Mouse (Mus musculus): ENCODE data around the gene Golga3. TPM values are rescaled to one million over a fixed set of nuclear protein-coding genes. Genes with fewer than 3 reads are reported as not detected.

Golga3 gene
- polyA plus RNA-seq (2012; ENCODE audit: low replicate concordance): 0.50 and 3.7 TPM in 2 replicates

GRCm38 (mm10) chr5:110176362-110177020 lies at the start of gene Golga3:
Gene Golga3 (plus strand): TSS chr5:110176701.

GRCm38 (mm10) chr5:110135293-110136086 lies 41.0 kb upstream of the Golga3 start, which contains the start of gene Chfr:
Gene Chfr (plus strand): TSS chr5:110135842.

GRCm38 (mm10) chr5:110230780-110231461 lies 54.4 kb downstream of the Golga3 start, which contains the start of gene Ankle2:
Gene Ankle2 (plus strand): TSS chr5:110231004.

GRCm38 (mm10) chr5:110269141-110270101 lies 92.9 kb downstream of the Golga3 start, which contains the start of gene Pgam5:
Gene Pgam5 (minus strand): TSS chr5:110269913.

Other genes with a start within 250 kb of the Golga3 start
- gene Zfp932, start 180.2 kb upstream of the Golga3 start, polyA plus RNA-seq (2012; ENCODE audit: low replicate concordance): 1.0 TPM in 1 of 2 replicates, not detected in the other
- not detected in 2 replicates for gene Gm17655, start 104.2 kb upstream of the Golga3 start, polyA plus RNA-seq (2012; ENCODE audit: low replicate concordance)
- gene Gm35315, start 82.3 kb upstream of the Golga3 start, polyA plus RNA-seq (2012; ENCODE audit: low replicate concordance): 0.16 TPM in 1 of 2 replicates, not detected in the other
- gene Plcxd1, start 76.7 kb upstream of the Golga3 start, polyA plus RNA-seq (2012; ENCODE audit: low replicate concordance): 0.07 and 0.09 TPM in 2 replicates
- 42.7 and 89.3 TPM in 2 replicates for gene Gtpbp6, start 68.5 kb upstream of the Golga3 start, polyA plus RNA-seq (2012; ENCODE audit: low replicate concordance)
- 0.71 and 0.83 TPM in 2 replicates for gene Zfp605, start 66.6 kb upstream of the Golga3 start, polyA plus RNA-seq (2012; ENCODE audit: low replicate concordance)
- 38.6 and 84.7 TPM in 2 replicates for gene Chfr, start 40.9 kb upstream of the Golga3 start, polyA plus RNA-seq (2012; ENCODE audit: low replicate concordance)
- 5.8 and 7.4 TPM in 2 replicates for gene Ankle2, start 54.3 kb downstream of the Golga3 start, polyA plus RNA-seq (2012; ENCODE audit: low replicate concordance)
- 6.4 and 16.1 TPM in 2 replicates for gene Pgam5, start 93.2 kb downstream of the Golga3 start, polyA plus RNA-seq (2012; ENCODE audit: low replicate concordance)
- gene Pxmp2, start 109.5 kb downstream of the Golga3 start, polyA plus RNA-seq (2012; ENCODE audit: low replicate concordance): 33.1 and 41.7 TPM in 2 replicates
- 13.2 and 14.5 TPM in 2 replicates for gene Pole, start 109.6 kb downstream of the Golga3 start, polyA plus RNA-seq (2012; ENCODE audit: low replicate concordance)
- not detected in 2 replicates for gene P2rx2, start 166.5 kb downstream of the Golga3 start, polyA plus RNA-seq (2012; ENCODE audit: low replicate concordance)
- not detected in 2 replicates for gene Lrcol1, start 168.0 kb downstream of the Golga3 start, polyA plus RNA-seq (2012; ENCODE audit: low replicate concordance)